In genomic region chr5:149594215-149594614, GRCm38 (mm10) we compare ENCODE assay signal across 24 mouse cellular contexts.
"Had no signal": no experiment of that assay in that cellular context is flagged by ENCODE, and none has a peak within 500 bp of the region (broad histone marks: within the 10 kb centered on the region; RNA-seq: fewer than 3 reads in every experiment).

No protein-coding gene starts in this region.

- DNase-seq: gastrocnemius, postnatal 14 days; gastrocnemius, postnatal 36 days; heart, adult 18-20 months; heart, postnatal 10 days; heart, postnatal 4 days; kidney, adult 18-20 months; kidney, adult 8-10 months; kidney, postnatal 10 days; kidney, postnatal 25 days; kidney, postnatal 4 days; liver; liver, embryonic 13.5 days had no signal

- H3K4me1 ChIP-seq: hindbrain, embryonic 13.5 days; hindbrain, embryonic 15.5 days; limb, embryonic 10.5 days; liver, embryonic 15.5 days had no signal

- H3K4me2 ChIP-seq: heart, embryonic 13.5 days; hindbrain, embryonic 13.5 days; hindbrain, embryonic 15.5 days; limb, embryonic 12.5 days; liver, embryonic 11.5 days; liver, embryonic 13.5 days; liver, embryonic 15.5 days had no signal

- H3K9ac ChIP-seq: heart, embryonic 13.5 days; hindbrain, embryonic 13.5 days; hindbrain, embryonic 15.5 days; limb, embryonic 12.5 days; liver, embryonic 13.5 days; liver, embryonic 15.5 days had no signal

- H3K27ac ChIP-seq: heart, embryonic 10.5 days; heart, embryonic 13.5 days; hindbrain, embryonic 13.5 days; hindbrain, embryonic 15.5 days; hindbrain, postnatal 0 days; layer of hippocampus, adult 2 months; left cerebral cortex, adult 2 months; limb, embryonic 10.5 days; limb, embryonic 12.5 days; liver, embryonic 13.5 days; liver, embryonic 15.5 days had no signal

- H3K4me3 ChIP-seq: heart, embryonic 10.5 days; heart, embryonic 13.5 days; hindbrain, embryonic 13.5 days; hindbrain, embryonic 15.5 days; layer of hippocampus, adult 2 months; left cerebral cortex, adult 2 months; limb, embryonic 10.5 days; limb, embryonic 12.5 days; liver, embryonic 13.5 days; liver, embryonic 15.5 days had no signal

- H3K9me3 ChIP-seq: heart, embryonic 10.5 days; hindbrain, embryonic 13.5 days; hindbrain, embryonic 15.5 days; limb, embryonic 10.5 days; limb, embryonic 12.5 days; liver, embryonic 13.5 days; liver, embryonic 15.5 days had no signal

- H3K27me3 ChIP-seq: heart, embryonic 13.5 days; hindbrain, embryonic 13.5 days; hindbrain, embryonic 15.5 days; limb, embryonic 12.5 days; liver, embryonic 13.5 days; liver, embryonic 15.5 days had no signal

- ATAC-seq: hindbrain, postnatal 0 days; intestine, embryonic 16.5 days had no signal

- H3K36me3 ChIP-seq: heart, embryonic 10.5 days; heart, embryonic 13.5 days; hindbrain, embryonic 13.5 days; hindbrain, embryonic 15.5 days; limb, embryonic 10.5 days; limb, embryonic 12.5 days; liver, embryonic 13.5 days; liver, embryonic 15.5 days had no signal
